Mouse (Mus musculus) spleen, postnatal 4 days (tissue): ENCODE measurements around the gene Tnk1.
A peak's percentile ranks its signal among the peaks of the same experiment; 100 is the strongest.

Source experiments
- DNase-seq, 2 experiments: peaks; one replicate each; pipeline ENCODE4 v3.0.0; 2022; ENCODE audit warnings: low spot score in 2 of 2

Tnk1 gene

DNA sequence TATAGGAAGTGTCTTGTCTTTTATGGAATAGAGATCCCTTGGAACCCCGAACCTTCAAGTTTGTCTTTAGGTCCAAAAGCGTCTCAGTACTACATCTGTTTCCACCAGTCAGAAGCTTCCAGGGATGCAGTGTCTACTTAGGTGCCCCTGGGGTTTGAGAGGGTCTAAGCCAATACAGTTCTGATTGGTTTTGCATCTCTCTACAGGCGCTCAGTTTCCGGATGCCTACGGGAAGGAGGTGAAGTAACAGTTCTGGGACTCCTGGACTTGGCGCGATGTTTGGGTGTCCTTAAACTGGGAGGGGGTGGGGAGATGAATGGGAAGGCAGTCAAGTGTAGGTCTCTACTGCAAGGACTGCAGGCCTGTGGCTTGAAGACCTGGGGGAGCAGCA is 19.8 kb downstream of the Tnk1 start:
- peak in 1 of 2 experiments; percentile 20 for DNase-seq

- peak; percentile 93 to 94 for DNase-seq
These were observed 20.4 kb downstream of the Tnk1 start, which contains the start of gene Tmem256 for GRCm38 (mm10) chr11:69837952-69838713. TSS of gene Tmem256 (plus strand) at chr11:69838514.

GRCm38 (mm10) chr11:69837604-69837951 is 21.0 kb downstream of the Tnk1 start, which contains the start of gene Nlgn2:
TSS of gene Nlgn2 (minus strand) at chr11:69837784.
- DNase-seq = no peak

DNA sequence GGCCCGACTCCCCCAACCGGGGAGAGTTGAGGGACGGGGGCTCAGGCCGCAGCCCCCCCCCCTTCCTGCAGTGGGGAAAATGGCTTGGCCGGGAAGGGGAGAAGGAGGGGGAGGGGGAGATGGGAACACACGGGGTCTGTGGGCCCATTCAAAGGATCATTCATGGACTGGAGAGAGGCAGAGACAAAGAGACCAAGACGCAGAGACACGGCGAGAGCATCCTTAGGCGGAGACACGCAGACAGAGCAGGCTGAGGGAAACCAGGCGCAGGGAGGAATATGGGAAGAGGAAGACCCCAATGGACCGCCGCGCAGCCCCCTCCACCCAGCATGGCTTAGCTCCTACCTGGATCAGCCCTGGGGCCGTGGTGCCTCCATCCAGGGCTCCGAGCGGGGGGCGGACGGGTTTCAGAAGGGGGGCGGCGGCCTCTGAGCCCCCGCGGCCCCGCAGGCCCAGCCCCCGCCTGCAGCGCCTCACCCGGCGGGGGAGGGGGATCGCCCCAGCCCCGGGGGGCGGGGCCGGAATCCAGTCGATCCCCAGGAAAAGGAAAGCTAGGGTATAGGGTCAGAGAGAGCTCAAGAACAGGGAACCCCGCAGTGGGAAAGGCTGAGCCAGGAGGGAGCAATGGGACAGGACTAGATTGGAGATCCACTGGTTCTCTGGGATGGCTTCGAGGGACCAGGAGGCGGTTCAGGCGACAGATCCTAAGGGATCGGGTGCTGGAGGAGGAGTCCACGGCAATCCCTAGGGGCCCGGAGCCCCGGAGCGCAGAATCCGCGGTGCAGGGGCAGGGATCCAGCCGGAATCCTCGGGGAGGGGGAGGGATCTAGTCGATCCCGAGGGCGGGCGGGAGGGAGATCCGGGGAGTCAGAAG is 21.6 kb downstream of the Tnk1 start:
- DNase-seq = peak in 1 of 2 experiments; percentile 72

DNA sequence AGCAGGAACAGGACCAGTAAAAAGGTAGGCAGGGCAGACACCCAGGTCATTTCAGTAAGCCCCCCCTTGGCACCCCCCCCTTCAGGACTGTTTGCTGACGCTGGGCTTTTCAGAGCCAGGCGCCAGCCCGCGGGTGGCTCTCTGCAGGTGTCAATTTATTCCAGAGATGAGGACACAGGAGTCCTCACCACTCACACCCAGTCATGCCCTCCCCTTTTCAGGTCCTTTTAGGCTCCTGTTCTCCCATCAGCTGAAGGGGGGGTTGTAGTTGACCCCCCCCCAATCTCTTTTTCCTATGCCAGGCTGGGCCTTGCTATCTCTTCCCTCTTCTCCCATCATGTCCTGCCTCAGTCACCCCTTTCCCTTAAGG is 22.6 kb downstream of the Tnk1 start:
- DNase-seq = no peak

DNA sequence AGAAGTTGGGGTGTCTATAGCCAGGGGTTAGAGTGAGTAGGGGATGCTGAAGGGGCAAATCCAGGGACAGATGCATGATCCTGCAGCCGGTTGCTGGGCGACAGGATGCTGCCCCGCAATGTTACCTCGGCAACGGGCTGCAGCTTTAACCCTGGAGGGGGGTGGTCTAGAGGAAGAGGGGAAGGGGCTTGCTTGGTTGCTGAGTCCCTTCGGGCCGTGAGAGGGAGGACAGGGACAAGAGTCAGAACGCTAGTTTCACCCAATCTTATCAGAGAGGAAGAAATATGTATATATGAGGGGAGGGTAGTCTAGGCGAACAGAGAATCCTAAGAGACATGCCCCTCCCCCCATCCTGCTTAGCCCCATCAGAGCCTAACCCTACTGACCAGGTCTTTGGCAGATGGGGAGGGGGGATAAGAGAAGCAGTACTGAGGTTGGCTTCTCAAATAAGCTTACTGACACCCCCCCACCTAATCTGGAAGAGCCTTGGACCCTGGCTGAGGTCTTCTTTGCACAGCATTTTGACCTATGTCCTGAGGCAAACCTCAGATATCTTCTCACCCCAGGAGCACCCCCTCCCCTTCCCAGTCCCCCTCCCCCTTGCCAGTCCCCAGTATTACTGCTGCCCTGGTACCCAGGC is 23.1 kb downstream of the Tnk1 start:
- no peak for DNase-seq

DNA sequence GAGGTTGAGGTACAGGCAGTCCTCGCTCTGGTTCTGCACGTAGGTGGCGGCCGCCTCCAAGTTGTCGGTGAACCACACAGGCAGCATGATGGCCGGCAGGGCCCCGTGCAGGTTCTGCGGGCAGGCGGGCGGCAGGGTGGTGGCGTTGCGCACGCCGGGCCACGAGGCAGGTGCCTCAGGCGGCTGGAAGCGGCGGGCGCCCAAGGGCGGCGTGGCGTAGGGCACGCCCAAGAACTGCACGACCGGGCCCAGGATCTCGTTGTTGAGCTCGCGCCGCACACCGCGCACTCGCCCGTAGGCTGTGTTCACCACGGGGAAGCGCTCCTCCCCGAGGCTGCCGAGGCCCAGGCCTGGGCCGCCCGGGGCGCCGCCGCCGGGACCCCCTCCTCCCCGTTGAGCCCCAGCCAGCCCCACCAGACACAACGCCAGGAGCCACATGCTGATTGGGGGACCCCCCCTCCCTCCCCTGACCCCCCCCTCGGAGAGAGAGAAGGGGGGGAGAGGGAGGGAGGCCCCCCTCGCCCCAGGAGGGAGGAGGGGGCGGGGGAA is 24.5 kb downstream of the Tnk1 start:
- peak; percentile 65 to 86 for DNase-seq

DNA sequence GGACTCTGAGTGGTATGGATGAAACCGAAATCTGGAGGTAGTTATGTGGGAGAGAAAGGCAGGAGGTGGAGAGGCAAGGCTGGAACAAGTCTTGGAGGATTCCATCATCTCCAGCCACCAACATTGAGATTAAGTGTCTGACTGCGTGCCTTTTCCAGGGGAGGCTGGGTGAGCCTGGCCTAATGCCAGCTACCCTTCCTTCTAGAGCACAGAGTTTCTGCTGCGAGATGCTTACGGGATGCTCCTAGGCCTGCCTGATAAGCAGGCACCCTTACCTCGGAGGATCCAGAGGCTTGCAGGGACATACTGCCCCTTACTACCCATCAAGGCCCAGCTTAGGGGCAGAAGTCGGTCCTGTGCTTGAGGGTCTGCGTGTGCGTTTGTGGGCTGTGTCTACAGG is 25.0 kb downstream of the Tnk1 start:
- no peak for DNase-seq

- DNase-seq = no peak
These were observed 29.7 kb downstream of the Tnk1 start for GRCm38 (mm10) chr11:69828832-69829231.

- no peak for DNase-seq
These were observed 35.1 kb downstream of the Tnk1 start for GRCm38 (mm10) chr11:69823456-69823855.

- DNase-seq = no peak
These were observed 36.5 kb downstream of the Tnk1 start, which contains the start of gene Spem1 for GRCm38 (mm10) chr11:69822080-69822479. TSS of gene Spem1 (minus strand) at chr11:69822180.

- no peak for DNase-seq
These were observed 39.7 kb downstream of the Tnk1 start for GRCm38 (mm10) chr11:69818871-69819270.

DNA sequence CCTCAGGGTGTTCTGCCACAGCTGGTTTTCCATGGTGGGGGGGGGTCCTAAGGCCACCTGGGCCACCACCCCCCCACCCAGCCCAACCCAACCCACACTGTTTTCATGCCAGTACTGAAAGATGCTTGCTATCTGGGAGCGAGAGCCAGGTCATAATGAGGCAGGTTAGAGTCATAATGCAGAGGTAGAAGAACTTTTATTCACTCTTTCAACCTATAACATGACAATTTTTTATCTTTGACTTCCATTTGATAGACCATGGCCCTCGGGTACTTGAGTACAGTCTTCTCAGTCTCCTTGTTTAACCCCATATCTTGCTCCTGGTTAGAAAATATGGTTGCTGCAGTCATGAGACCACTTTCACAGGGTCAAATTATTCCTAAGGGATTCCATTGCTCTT is 40.2 kb downstream of the Tnk1 start, which contains the start of gene Spem2:
Gene Spem2, minus strand, starts transcription at position 101 of the 400 bp plus-strand sequence.
- DNase-seq = no peak

DNA sequence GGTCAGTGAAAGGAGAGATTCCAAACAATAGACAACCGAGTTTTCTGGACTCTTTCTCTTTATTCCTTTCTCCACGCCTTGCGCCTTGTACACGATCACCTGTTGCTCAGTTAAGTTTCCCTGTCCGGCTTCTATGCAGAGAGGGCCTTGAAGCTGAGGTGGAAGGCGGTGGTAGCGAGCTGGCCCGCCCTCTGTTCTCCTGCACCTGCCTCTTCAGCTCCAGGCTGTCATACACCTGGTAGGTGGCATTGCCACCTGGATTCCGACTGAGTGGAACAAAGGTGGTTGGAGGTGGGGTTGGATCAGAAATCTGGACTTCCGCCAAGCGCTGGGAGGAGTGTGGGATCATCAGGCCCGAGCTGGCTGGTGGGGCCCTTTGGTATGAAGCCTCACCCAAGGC is 42.0 kb downstream of the Tnk1 start:
- peak in 1 of 2 experiments; percentile 61 for DNase-seq

DNA sequence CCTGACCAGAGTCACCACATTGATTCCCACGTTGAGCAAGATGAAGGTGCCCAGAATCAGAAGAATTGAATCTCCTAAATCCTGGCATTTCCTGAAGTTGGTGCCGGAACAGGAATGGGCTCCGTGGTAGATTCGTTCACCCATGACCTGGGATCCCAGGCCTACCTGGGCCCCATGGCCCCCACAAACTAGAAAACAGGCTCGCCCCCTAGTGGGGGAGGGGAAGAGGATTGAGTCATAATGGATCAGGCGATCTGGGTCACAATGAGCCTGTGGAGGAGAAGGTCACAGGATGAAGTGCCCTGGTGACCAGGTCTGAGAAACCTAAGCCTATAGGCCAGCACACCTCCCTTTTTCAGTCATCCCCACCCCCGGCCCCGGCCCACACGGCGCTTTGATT is 43.4 kb downstream of the Tnk1 start, which contains the start of gene Gm39566:
Gene Gm39566, minus strand, starts transcription at position 144 of the 400 bp plus-strand sequence.
- peak in 1 of 2 experiments; percentile 61 for DNase-seq

- no peak for DNase-seq
These were observed 48.2 kb downstream of the Tnk1 start for GRCm38 (mm10) chr11:69810280-69810679.

- DNase-seq = no peak
These were observed 50.9 kb downstream of the Tnk1 start for GRCm38 (mm10) chr11:69807641-69808040.

DNA sequence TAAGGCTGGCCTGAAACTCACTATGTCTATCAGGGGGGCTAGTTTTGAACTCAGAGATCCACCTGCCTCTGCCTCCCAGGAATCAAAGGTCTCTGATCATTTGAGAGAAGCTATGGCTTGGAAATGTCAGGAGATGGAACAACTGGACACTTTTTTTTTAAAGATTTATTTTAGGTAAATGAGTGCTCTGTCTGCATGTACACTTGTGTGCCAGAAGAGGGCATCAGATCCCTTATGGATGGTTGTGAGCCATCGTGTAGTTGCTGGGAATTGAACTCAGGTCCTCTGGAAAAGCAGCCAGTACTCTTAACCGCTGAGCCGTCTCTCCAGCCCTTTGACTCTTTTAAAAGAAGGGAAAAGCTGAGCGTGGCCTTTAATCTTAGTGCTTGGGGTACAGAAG is 52.2 kb downstream of the Tnk1 start:
- no peak for DNase-seq

DNA sequence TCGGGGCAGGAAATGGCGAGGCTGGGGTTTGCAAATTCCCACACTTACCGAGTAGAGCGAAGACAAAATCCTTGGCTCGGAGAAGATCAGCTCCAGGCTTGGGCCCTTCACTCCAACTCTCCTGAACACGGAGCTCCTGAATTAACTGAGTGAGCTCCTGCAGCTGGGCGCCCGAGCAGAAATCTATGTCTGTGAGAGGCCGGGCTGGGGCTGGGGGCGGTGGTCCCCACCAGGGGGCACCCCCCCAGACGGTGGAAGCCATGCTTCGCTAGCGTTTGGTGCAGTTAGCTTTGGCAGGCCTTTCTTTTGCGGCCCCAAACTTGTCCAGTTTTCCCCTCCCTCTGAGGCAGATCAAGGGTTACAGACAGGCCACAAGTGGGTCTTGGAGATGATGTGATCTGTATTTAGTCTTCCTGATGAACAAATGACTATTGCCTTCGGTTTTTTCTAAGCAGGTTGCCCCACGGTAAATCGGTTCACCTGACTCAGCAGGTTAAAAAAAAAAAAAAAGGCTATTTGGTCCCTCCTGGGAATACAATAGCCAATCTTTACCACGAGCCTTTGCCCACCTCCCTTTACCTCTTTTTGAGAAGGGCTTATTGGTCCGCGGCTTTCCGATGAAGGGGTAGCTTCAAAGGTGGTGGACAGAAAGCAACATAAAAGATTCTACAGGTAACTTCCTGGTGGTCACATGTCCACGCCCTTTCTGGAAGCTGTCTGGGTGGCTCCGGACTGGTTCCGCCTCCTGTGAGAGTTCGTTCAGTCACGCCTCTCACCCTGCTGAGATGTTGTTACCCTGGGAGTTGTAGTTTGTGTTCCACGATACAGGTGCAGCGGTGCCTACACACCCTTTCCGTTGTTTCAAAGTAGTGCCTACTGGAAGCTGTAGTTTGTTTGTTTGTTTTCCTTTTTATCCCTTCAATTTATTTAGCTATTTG is 53.3 kb downstream of the Tnk1 start, which contains the start of gene Tmem102:
Gene Tmem102, minus strand, starts transcription at position 653 of the 938 bp plus-strand sequence.
- DNase-seq = no peak

DNA sequence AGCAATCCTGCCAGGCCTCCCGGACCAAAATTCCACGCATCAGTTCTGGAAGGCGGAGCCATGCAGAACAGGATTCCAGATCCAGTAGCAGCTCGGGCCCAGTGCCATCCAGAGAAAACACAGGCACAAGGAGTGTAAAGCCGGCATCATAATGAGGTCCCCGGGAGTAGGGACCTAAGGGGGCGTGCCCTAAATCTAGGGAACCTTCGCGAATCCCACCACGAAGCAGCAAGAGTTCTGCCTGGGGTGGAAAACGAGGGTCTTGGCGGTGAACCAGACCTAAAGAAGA is 53.9 kb downstream of the Tnk1 start:
- no peak for DNase-seq
